Mouse (Mus musculus) intestine, embryonic 15.5 days (tissue): ENCODE measurements around the gene Lhfpl4. TPM values are rescaled to one million over a fixed set of nuclear protein-coding genes. Genes with fewer than 3 reads are reported as not detected.

ENCODE experiments used
- polyA plus RNA-seq: library from polyadenylated mRNA; unstranded; fragments of >200 nt; fragmentation: Nextera tagmentation; extraction: Ambion mirVana; gene quantifications from 2 replicates; pipeline ENCODE4 v1.2.1, GENCODE M21; 2015

Lhfpl4 gene
- polyA plus RNA-seq, 1 experiment from 2014 or later, result 1.7 TPM

Other genes starting within 250 kb of the Lhfpl4 start
- gene Srgap3, start 248.1 kb downstream of the Lhfpl4 start, polyA plus RNA-seq, result 2.6 and 3.5 TPM in 2 replicates
- gene Thumpd3, start 149.2 kb downstream of the Lhfpl4 start, polyA plus RNA-seq, result 58.1 and 62.9 TPM in 2 replicates
- 67.2 and 70.0 TPM in 2 replicates for gene Setd5, start 118.0 kb downstream of the Lhfpl4 start, polyA plus RNA-seq
- gene Mtmr14, start 42.5 kb upstream of the Lhfpl4 start, polyA plus RNA-seq, result 31.9 and 32.2 TPM in 2 replicates
- gene Cpne9, start 86.9 kb upstream of the Lhfpl4 start, polyA plus RNA-seq, result 0.14 TPM in 1 of 2 replicates, not detected in the other
- 13.6 and 15.3 TPM in 2 replicates for gene Brpf1, start 111.8 kb upstream of the Lhfpl4 start, polyA plus RNA-seq
- 11.3 and 13.3 TPM in 2 replicates for gene Ogg1, start 131.6 kb upstream of the Lhfpl4 start, polyA plus RNA-seq
- gene Camk1, start 148.6 kb upstream of the Lhfpl4 start, polyA plus RNA-seq, result 75.2 and 75.4 TPM in 2 replicates
- 41.3 and 44.0 TPM in 2 replicates for gene Tada3, start 182.5 kb upstream of the Lhfpl4 start, polyA plus RNA-seq
- gene Arpc4, start 182.7 kb upstream of the Lhfpl4 start, polyA plus RNA-seq, result 414 and 427 TPM in 2 replicates
- gene Ttll3, start 193.9 kb upstream of the Lhfpl4 start, polyA plus RNA-seq, result 3.7 and 4.1 TPM in 2 replicates
- gene Rpusd3, start 224.0 kb upstream of the Lhfpl4 start, polyA plus RNA-seq, result 24.3 and 25.6 TPM in 2 replicates
- 11.8 and 12.8 TPM in 2 replicates for gene Cidec, start 240.4 kb upstream of the Lhfpl4 start, polyA plus RNA-seq
- 83.8 and 87.7 TPM in 2 replicates for gene Jagn1, start 247.2 kb upstream of the Lhfpl4 start, polyA plus RNA-seq